Mouse (Mus musculus): ENCODE data around the gene Rtn2.
A peak's percentile ranks its signal among the peaks of the same experiment; 100 is the strongest.

Gene Rtn2

GRCm38 (mm10) chr7:19269721-19270441 lies 12.5 kb upstream of the Rtn2 start:
- DNase-seq: peak; percentile 64

- no peak for DNase-seq
Measured at GRCm38 (mm10) chr7:19270509-19271237, 11.8 kb upstream of the Rtn2 start.

GRCm38 (mm10) chr7:19271238-19272172 lies 10.9 kb upstream of the Rtn2 start, which contains the start of gene Vasp:
Vasp (minus strand) TSS chr7:19271817.
- DNase-seq: peak; percentile 91

GRCm38 (mm10) chr7:19272173-19272764 lies 10.2 kb upstream of the Rtn2 start:
- peak; percentile 87 for DNase-seq

GRCm38 (mm10) chr7:19276253-19276652 lies 6.2 kb upstream of the Rtn2 start:
- no peak for DNase-seq

- no peak for DNase-seq
Measured at GRCm38 (mm10) chr7:19279052-19279451, 3.4 kb upstream of the Rtn2 start.

GRCm38 (mm10) chr7:19279581-19280114 lies 2.8 kb upstream of the Rtn2 start, which contains the start of gene Ppm1n:
Ppm1n (minus strand) TSS chr7:19280064.
- DNase-seq: no peak

- DNase-seq: peak; percentile 47
Measured at GRCm38 (mm10) chr7:19281680-19282304, 632 bp upstream of the Rtn2 start.

GRCm38 (mm10) chr7:19282791-19283405 lies 474 bp downstream of the Rtn2 start:
- peak; percentile 52 for DNase-seq

GRCm38 (mm10) chr7:19283406-19283804 lies 981 bp downstream of the Rtn2 start:
- no peak for DNase-seq

- DNase-seq: peak; percentile 58
Measured at GRCm38 (mm10) chr7:19284763-19285162, 2.3 kb downstream of the Rtn2 start.

- DNase-seq: no peak
Measured at GRCm38 (mm10) chr7:19290969-19291596, 8.7 kb downstream of the Rtn2 start.

GRCm38 (mm10) chr7:19295503-19296185 lies 13.2 kb downstream of the Rtn2 start:
- peak; percentile 98 for DNase-seq

GRCm38 (mm10) chr7:19297034-19297433 lies 14.6 kb downstream of the Rtn2 start:
- no peak for DNase-seq

GRCm38 (mm10) chr7:19297794-19298193 lies 15.4 kb downstream of the Rtn2 start:
- no peak for DNase-seq

- peak; percentile 56 for DNase-seq
Measured at GRCm38 (mm10) chr7:19299194-19299593, 16.8 kb downstream of the Rtn2 start.

GRCm38 (mm10) chr7:19300501-19301421 lies 18.3 kb downstream of the Rtn2 start:
- peak; percentile 86 for DNase-seq

GRCm38 (mm10) chr7:19301461-19302263 lies 19.2 kb downstream of the Rtn2 start:
- DNase-seq: no peak
